Mouse (Mus musculus) C2C12 (cell line): ENCODE measurements around the gene Ccdc134. TPM values are rescaled to one million over a fixed set of nuclear protein-coding genes. Genes with fewer than 3 reads are reported as not detected.

Experiments
- H3K27me3 ChIP-seq: one replicate; pipeline ENCODE4 v1.6.1; 2011; ENCODE audit not compliant: control insufficient read depth, insufficient read depth, insufficient read length
- H3K36me3 ChIP-seq: one replicate; pipeline ENCODE4 v1.6.1; 2011; ENCODE audit not compliant: control insufficient read depth, insufficient read depth
- H3K4me3 ChIP-seq: one replicate; pipeline ENCODE4 v1.5.1; 2011; ENCODE audit warnings: mild to moderate bottlenecking, control low read depth; ENCODE audit not compliant: poor library complexity, insufficient read depth, severe bottlenecking
- H3K79me2 ChIP-seq: one replicate; pipeline ENCODE4 v1.6.1; 2011; ENCODE audit not compliant: control insufficient read depth, insufficient read depth
- H3K79me3 ChIP-seq: one replicate; pipeline ENCODE4 v1.6.1; 2011; ENCODE audit warnings: low read depth, control low read depth
- H3ac ChIP-seq: one replicate; pipeline ENCODE3; 2011; ENCODE audit warnings: low read depth; ENCODE audit not compliant: control insufficient read depth, insufficient read length
- CEBPB ChIP-seq: IDR thresholded peaks from one replicate; pipeline ENCODE4 v1.6.1; 2011; ENCODE audit warnings: low read depth, mild to moderate bottlenecking, control low read depth, moderate library complexity
- CTCF ChIP-seq: IDR thresholded peaks from one replicate; pipeline ENCODE4 v1.5.1; 2011; ENCODE audit not compliant: control insufficient read depth, insufficient read depth, insufficient read length
- FOSL1 ChIP-seq: IDR thresholded peaks from one replicate; pipeline ENCODE4 v1.8.0; 2011; ENCODE audit warnings: mild to moderate bottlenecking, low read length; ENCODE audit not compliant: poor library complexity, insufficient read depth, severe bottlenecking
- MAX ChIP-seq: IDR thresholded peaks from one replicate; pipeline ENCODE4 v1.6.1; 2011; ENCODE audit warnings: mild to moderate bottlenecking, control low read depth
- MYOD1 ChIP-seq: IDR thresholded peaks from one replicate; pipeline ENCODE4 v1.6.1; 2011; ENCODE audit warnings: low read depth; ENCODE audit not compliant: control insufficient read depth, insufficient read length
- MYOG ChIP-seq: IDR thresholded peaks from one replicate; pipeline ENCODE4 v1.6.1; 2011; ENCODE audit not compliant: control insufficient read depth, insufficient read length; ENCODE audit errors: extremely low read depth
- USF1 ChIP-seq: IDR thresholded peaks from one replicate; pipeline ENCODE4 v1.6.1; 2011; ENCODE audit warnings: low read depth, mild to moderate bottlenecking, control low read depth, moderate library complexity
- polyA plus RNA-seq: library from polyadenylated mRNA; unstranded; fragments of >200 nt; fragmentation: generic; extraction: Trizol; gene quantifications from one replicate; pipeline ENCODE4 v1.2.1, GENCODE M21; 2012; ENCODE audit warnings: missing spikeins

Ccdc134 gene
- polyA plus RNA-seq, 1 experiment: 20.2 TPM

GRCm38 (mm10) chr15:82182311-82182710, 54.6 kb downstream of the Ccdc134 start:
- Histone ChIP-seq H3K79me2 (no peaks in the 10 kb centered on the region), H3K79me3 (peaks cover 1% of the 10 kb centered on the region), H3K4me3 (no peak overlapping the region), H3K27me3 (no peaks in the 10 kb centered on the region), H3ac (no peak overlapping the region), H3K36me3 (peaks cover 100% of the 10 kb centered on the region)
- no peak for TF ChIP-seq FOSL1
- TF ChIP-seq USF1: no peak
- no peak for TF ChIP-seq CEBPB
- no peak for TF ChIP-seq MYOG
- no peak for TF ChIP-seq CTCF
- no peak for TF ChIP-seq MAX
- TF ChIP-seq MYOD1: no peak

- TF ChIP-seq MYOD1: no peak
- no peak for TF ChIP-seq MYOG
- peaks cover 1% of the 10 kb centered on the region for H3K79me3 ChIP-seq
- H3K4me3 ChIP-seq: no peak overlapping the region
- no peak overlapping the region for H3ac ChIP-seq
- H3K36me3 ChIP-seq: peaks cover 100% of the 10 kb centered on the region
- H3K27me3 ChIP-seq: no peaks in the 10 kb centered on the region
- H3K79me2 ChIP-seq: no peaks in the 10 kb centered on the region
Observed at GRCm38 (mm10) chr15:82183596-82183995, 55.9 kb downstream of the Ccdc134 start.

GRCm38 (mm10) chr15:82184183-82184582, 56.5 kb downstream of the Ccdc134 start:
- TF ChIP-seq USF1 (no peak), CEBPB (no peak), CTCF (no peak), MYOG (no peak), FOSL1 (no peak), MYOD1 (no peak), MAX (no peak)
- peaks cover 98% of the 10 kb centered on the region for H3K36me3 ChIP-seq
- H3ac ChIP-seq: no peak overlapping the region
- peaks cover 1% of the 10 kb centered on the region for H3K79me3 ChIP-seq
- H3K4me3 ChIP-seq: no peak overlapping the region
- H3K27me3 ChIP-seq: no peaks in the 10 kb centered on the region
- H3K79me2 ChIP-seq: peaks cover 2% of the 10 kb centered on the region

- H3K36me3 ChIP-seq: peaks cover 98% of the 10 kb centered on the region
- H3K79me2 ChIP-seq: peaks cover 7% of the 10 kb centered on the region
- TF ChIP-seq FOSL1: no peak
- TF ChIP-seq MAX: no peak
- no peak for TF ChIP-seq USF1
- TF ChIP-seq CEBPB: no peak
- no peak for TF ChIP-seq MYOD1
- TF ChIP-seq MYOG: no peak
- TF ChIP-seq CTCF: no peak
- H3K27me3 ChIP-seq: no peaks in the 10 kb centered on the region
- H3K4me3 ChIP-seq: no peak overlapping the region
- peaks cover 1% of the 10 kb centered on the region for H3K79me3 ChIP-seq
- no peak overlapping the region for H3ac ChIP-seq
Observed at GRCm38 (mm10) chr15:82184656-82185055, 56.9 kb downstream of the Ccdc134 start.

- TF ChIP-seq CEBPB (no peak), MAX (no peak), CTCF (no peak), MYOG (no peak), FOSL1 (no peak), MYOD1 (no peak), USF1 (no peak)
- Histone ChIP-seq H3K4me3 (no peak overlapping the region), H3K79me2 (peaks cover 12% of the 10 kb centered on the region), H3K36me3 (peaks cover 98% of the 10 kb centered on the region), H3ac (no peak overlapping the region), H3K79me3 (peaks cover 1% of the 10 kb centered on the region), H3K27me3 (no peaks in the 10 kb centered on the region)
Observed at GRCm38 (mm10) chr15:82185062-82185783, 57.5 kb downstream of the Ccdc134 start.

- Histone ChIP-seq H3K36me3 (peaks cover 98% of the 10 kb centered on the region), H3ac (no peak overlapping the region), H3K79me3 (peaks cover 1% of the 10 kb centered on the region), H3K79me2 (peaks cover 12% of the 10 kb centered on the region), H3K4me3 (no peak overlapping the region), H3K27me3 (no peaks in the 10 kb centered on the region)
- TF ChIP-seq MYOG: no peak
- TF ChIP-seq MYOD1: no peak
- no peak for TF ChIP-seq USF1
- no peak for TF ChIP-seq CTCF
- TF ChIP-seq FOSL1: no peak
- no peak for TF ChIP-seq CEBPB
- no peak for TF ChIP-seq MAX
Observed at GRCm38 (mm10) chr15:82186131-82186530, 58.4 kb downstream of the Ccdc134 start.
